Comparison of ENCODE assay signal across 13 mouse cellular contexts in genomic region chr10:94978265-94978822, GRCm38 (mm10). TPM values are rescaled to one million over a fixed set of nuclear protein-coding genes. Genes with fewer than 3 reads are reported as not detected.
DNase-seq lines count a peak whose midpoint lies in the region; ATAC-seq and TF ChIP-seq lines count a peak whose summit lies in the region.
"Had no signal": no experiment of that assay in that cellular context is flagged by ENCODE, and none has a peak within 500 bp of the region (broad histone marks: within the 10 kb centered on the region; RNA-seq: fewer than 3 reads in every experiment).

No protein-coding gene starts in this region.

- peak overlapping the region; percentile 49 for H3K27ac ChIP-seq in forebrain, embryonic 16.5 days (ENCODE audit: low read length)
- no peak overlapping the region for H3K27ac ChIP-seq in hindbrain, postnatal 0 days
- H3K27ac ChIP-seq in neural tube, embryonic 12.5 days: no peak overlapping the region
- no peak overlapping the region for H3K27ac ChIP-seq in heart, embryonic 11.5 days (ENCODE audit: low read depth, low read length)
- H3K27ac ChIP-seq: heart, embryonic 15.5 days; layer of hippocampus, adult 2 months; limb, embryonic 13.5 days had no signal

- H3K4me2 ChIP-seq in forebrain, embryonic 16.5 days (ENCODE audit: low read length): no peak overlapping the region
- H3K4me2 ChIP-seq in hindbrain, postnatal 0 days (ENCODE audit: low read depth, low read length): no peak overlapping the region
- H3K4me2 ChIP-seq in neural tube, embryonic 12.5 days (replicated peaks): no peak overlapping the region
- H3K4me2 ChIP-seq in heart, embryonic 11.5 days: no peak overlapping the region
- H3K4me2 ChIP-seq: heart, embryonic 15.5 days; limb, embryonic 13.5 days had no signal

- H3K4me1 ChIP-seq in forebrain, embryonic 16.5 days (replicated peaks; ENCODE audit: control insufficient read depth, insufficient read depth, low read length): peaks cover 16% of the 10 kb centered on the region
- H3K4me1 ChIP-seq in hindbrain, postnatal 0 days (ENCODE audit: insufficient read depth, low read length): no peaks in the 10 kb centered on the region
- H3K4me1 ChIP-seq in neural tube, embryonic 12.5 days: peaks cover 7% of the 10 kb centered on the region; the same call in 1 of the 2 replicates
- no peaks in the 10 kb centered on the region for H3K4me1 ChIP-seq in heart, embryonic 11.5 days (ENCODE audit: control insufficient read depth, insufficient read depth, low read length)

- ATAC-seq in forebrain, embryonic 16.5 days: peak; percentile 76
- ATAC-seq in hindbrain, postnatal 0 days: peak; percentile 60
- ATAC-seq in neural tube, embryonic 12.5 days (ENCODE audit: low FRiP score, low read depth): peak; percentile 68; the same call in 1 of the 2 replicates
- ATAC-seq in heart, embryonic 11.5 days (replicated peaks; ENCODE audit: insufficient number of reproducible peaks, low FRiP score, low TSS enrichment): no peak

- H3K9ac ChIP-seq in forebrain, embryonic 16.5 days (replicated peaks; ENCODE audit: low read depth, low read length): peak overlapping the region; percentile 28; the same call in 1 of the 2 replicates
- no peak overlapping the region for H3K9ac ChIP-seq in hindbrain, postnatal 0 days (replicated peaks; ENCODE audit: low read length)
- no peak overlapping the region for H3K9ac ChIP-seq in neural tube, embryonic 12.5 days
- no peak overlapping the region for H3K9ac ChIP-seq in heart, embryonic 11.5 days (ENCODE audit: low read depth, low read length)
- H3K9ac ChIP-seq: heart, embryonic 15.5 days; limb, embryonic 13.5 days had no signal

- no peaks in the 10 kb centered on the region for H3K9me3 ChIP-seq in forebrain, embryonic 16.5 days (ENCODE audit: control insufficient read depth, low read length)
- H3K9me3 ChIP-seq in hindbrain, postnatal 0 days (ENCODE audit: low read length): no peaks in the 10 kb centered on the region
- H3K9me3 ChIP-seq in neural tube, embryonic 12.5 days: no peaks in the 10 kb centered on the region
- no peaks in the 10 kb centered on the region for H3K9me3 ChIP-seq in heart, embryonic 11.5 days (replicated peaks; ENCODE audit: control insufficient read depth, low read length)
- H3K9me3 ChIP-seq: heart, embryonic 15.5 days; limb, embryonic 13.5 days had no signal

- no peaks in the 10 kb centered on the region for H3K27me3 ChIP-seq in forebrain, embryonic 16.5 days (replicated peaks; ENCODE audit: control insufficient read depth, insufficient read depth, low read length)
- no peaks in the 10 kb centered on the region for H3K27me3 ChIP-seq in hindbrain, postnatal 0 days (ENCODE audit: insufficient read depth, low read length)
- H3K27me3 ChIP-seq in neural tube, embryonic 12.5 days (replicated peaks): no peaks in the 10 kb centered on the region
- H3K27me3 ChIP-seq in heart, embryonic 11.5 days (ENCODE audit: control insufficient read depth, insufficient read depth, low read length): no peaks in the 10 kb centered on the region
- H3K27me3 ChIP-seq: heart, embryonic 15.5 days; limb, embryonic 13.5 days had no signal

- H3K36me3 ChIP-seq in forebrain, embryonic 16.5 days (ENCODE audit: control insufficient read depth, insufficient read depth): no peaks in the 10 kb centered on the region
- H3K36me3 ChIP-seq in hindbrain, postnatal 0 days (ENCODE audit: insufficient read depth, low read length): no peaks in the 10 kb centered on the region
- H3K36me3 ChIP-seq in neural tube, embryonic 12.5 days: no peaks in the 10 kb centered on the region
- H3K36me3 ChIP-seq in heart, embryonic 11.5 days (ENCODE audit: control insufficient read depth, insufficient read depth, low read length): no peaks in the 10 kb centered on the region
- H3K36me3 ChIP-seq: heart, embryonic 15.5 days; limb, embryonic 13.5 days had no signal

- no peak for TF ChIP-seq CTCF in brain, embryonic 14.5 days (IDR thresholded peaks at IDR 0.05; ENCODE audit: borderline replicate concordance, extremely low read depth, insufficient read depth, insufficient read length)
- TF ChIP-seq CTCF in hindbrain, postnatal 0 days (IDR thresholded peaks at IDR 0.05; ENCODE audit: low read depth): no peak

- H3K4me3 ChIP-seq in forebrain, embryonic 16.5 days (replicated peaks; ENCODE audit: low read length): no peak overlapping the region
- no peak overlapping the region for H3K4me3 ChIP-seq in hindbrain, postnatal 0 days (ENCODE audit: low read length)
- H3K4me3 ChIP-seq in neural tube, embryonic 12.5 days: no peak overlapping the region
- no peak overlapping the region for H3K4me3 ChIP-seq in heart, embryonic 11.5 days (ENCODE audit: low read depth, low read length)
- H3K4me3 ChIP-seq: heart, embryonic 15.5 days; layer of hippocampus, adult 2 months; limb, embryonic 13.5 days had no signal

- WGBS in forebrain, embryonic 16.5 days: 31% methylated on average over 5 of the region's 5 CpGs
- 21% methylated on average over 5 of the region's 5 CpGs for WGBS in hindbrain, postnatal 0 days
- 34% methylated on average over 5 of the region's 5 CpGs for WGBS in neural tube, embryonic 12.5 days
- WGBS in heart, embryonic 11.5 days (ENCODE audit: insufficient replicate concordance): 61% methylated on average over 5 of the region's 5 CpGs

- peak; percentile 72 for DNase-seq in brain, embryonic 14.5 days (ENCODE audit: low read depth)
- peak; percentile 31 for DNase-seq in hindbrain, postnatal 0 days (ENCODE audit: low spot score)
- no peak for DNase-seq in adrenal gland, postnatal 14 days
- DNase-seq in gastrocnemius, postnatal 36 days: no peak
- DNase-seq: cerebellum, adult 11-12 months; kidney, adult 8-10 months; lung, postnatal 14 days had no signal

- intact Hi-C loops in gastrocnemius, postnatal 36 days (cut with DNase I): no loop called here

- no peak for TF ChIP-seq POLR2A in brain, embryonic 14.5 days (IDR thresholded peaks at IDR 0.05; ENCODE audit: borderline replicate concordance, extremely low read depth, insufficient read depth, insufficient read length, poor library complexity, severe bottlenecking)

RNA-seq across cellular contexts. Expression of gene Plxnc1, which starts 33.7 kb away (rescaled TPM):
- 22.5 and 31.1 TPM in 2 replicates for polyA plus RNA-seq in brain, embryonic 14.5 days (2012; rRNA removed)
- 9.5 and 11.1 TPM in 2 replicates for polyA plus RNA-seq in forebrain, embryonic 16.5 days (2015; fragmentation: Nextera tagmentation; extraction: Ambion mirVana)
- 54.2 and 54.5 TPM in 2 replicates for total RNA-seq in hindbrain, postnatal 0 days (2014; rRNA removed)
- polyA plus RNA-seq in hindbrain, postnatal 0 days (2015; fragmentation: Nextera tagmentation; extraction: Ambion mirVana): 8.7 and 9.9 TPM in 2 replicates
- polyA plus RNA-seq in neural tube, embryonic 12.5 days (2016; fragmentation: Nextera tagmentation; extraction: Ambion mirVana): 5.7 and 6.0 TPM in 2 replicates
- total RNA-seq in adrenal gland, postnatal 14 days (2021): 4.1 and 4.2 TPM in 2 replicates
- 6.7 and 7.1 TPM in 2 replicates for polyA plus RNA-seq in heart, embryonic 11.5 days (2014; fragmentation: Nextera tagmentation; extraction: Ambion mirVana)
- under 1 TPM; 0.56 to 0.62 TPM for total RNA-seq in gastrocnemius, postnatal 36 days (2021)

Comparison
In these comparisons a context has a peak if more than half of its experiments do, and no peak if none do; other contexts are left out.
1. DNase-seq: peak in brain, embryonic 14.5 days (single experiment) and hindbrain, postnatal 0 days (single experiment); none in adrenal gland, postnatal 14 days (single experiment) and gastrocnemius, postnatal 36 days (0 of 2).